Mouse (Mus musculus) testis, postnatal 14 days (tissue): ENCODE data around the gene Tenm2.

Experiments
- DNase-seq: peaks from one replicate; pipeline ENCODE4 v3.0.0; 2021; ENCODE audit warnings: low spot score

The Tenm2 gene

DNA sequence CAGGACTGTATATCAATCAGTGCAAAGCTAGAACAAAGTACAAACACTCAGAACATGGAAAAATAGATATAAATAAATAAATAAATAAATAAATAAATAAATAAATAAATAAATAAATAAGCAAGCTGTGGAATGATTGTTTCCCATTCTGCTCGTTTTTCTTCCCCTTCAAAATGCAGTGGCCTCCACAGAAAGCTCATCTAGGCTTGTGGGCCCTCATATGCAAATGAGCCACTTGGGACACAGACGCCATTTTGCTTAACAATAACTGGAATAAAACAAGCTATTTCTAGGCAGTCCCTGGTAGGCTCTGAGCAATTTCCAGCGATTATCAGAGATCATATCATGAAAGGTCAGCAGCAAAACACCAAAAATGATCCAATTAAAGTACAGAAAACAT, 672.9 kb downstream of the Tenm2 start:
- no peak for DNase-seq

DNA sequence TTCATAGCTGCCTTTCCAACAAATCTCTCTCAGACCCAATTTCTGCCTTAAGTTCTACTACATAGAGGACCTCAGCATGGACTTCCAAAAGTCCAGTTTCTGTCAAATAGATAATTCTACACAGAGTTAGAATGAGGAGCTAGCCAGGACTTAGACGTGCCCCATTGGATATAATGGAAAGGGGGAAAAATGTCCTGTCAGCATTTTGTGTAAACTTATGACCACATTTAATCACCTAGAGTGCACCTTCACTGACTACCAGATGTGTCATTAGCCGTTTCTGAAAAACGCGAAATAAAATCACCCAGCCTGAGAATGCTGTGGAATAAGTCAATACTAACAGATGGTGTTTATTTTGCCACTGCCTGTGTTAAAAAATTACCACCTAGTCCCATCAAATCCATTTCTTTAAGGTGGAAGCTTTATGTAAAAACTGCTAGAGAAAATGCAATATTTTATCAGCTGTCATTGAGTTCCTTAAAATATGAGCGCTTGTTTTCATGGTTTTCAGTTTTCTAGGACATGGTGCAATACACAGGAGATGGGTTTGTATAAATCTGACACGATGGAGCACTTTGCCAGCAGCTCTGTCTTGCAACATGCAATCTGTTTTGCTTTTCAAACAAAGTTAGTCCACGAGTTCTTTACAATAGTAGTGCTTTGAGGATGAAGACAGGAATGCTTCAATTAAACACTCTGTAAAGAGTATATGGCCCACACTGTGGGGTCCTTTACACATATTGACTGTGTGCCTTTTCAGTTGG, 674.8 kb downstream of the Tenm2 start:
- no peak for DNase-seq

DNA sequence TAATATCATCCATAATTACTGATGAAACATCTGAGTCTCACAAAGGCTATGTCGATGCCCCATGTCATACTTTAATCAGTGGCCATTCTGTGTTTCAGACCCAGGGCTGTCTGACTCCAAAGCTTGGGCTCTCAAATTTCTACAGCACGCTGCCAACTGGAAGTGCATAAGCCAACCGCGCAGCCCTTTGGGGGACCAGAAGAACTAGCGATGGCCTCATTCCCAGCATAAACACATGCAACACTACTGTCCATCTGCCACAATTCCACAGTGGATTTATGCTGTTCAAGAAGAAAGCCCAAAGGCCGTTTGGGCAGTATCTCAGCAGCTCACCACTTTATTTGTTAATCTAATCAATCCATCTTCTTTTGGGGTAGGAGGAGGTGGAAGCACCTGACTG, 678.4 kb downstream of the Tenm2 start:
- DNase-seq = no peak

DNA sequence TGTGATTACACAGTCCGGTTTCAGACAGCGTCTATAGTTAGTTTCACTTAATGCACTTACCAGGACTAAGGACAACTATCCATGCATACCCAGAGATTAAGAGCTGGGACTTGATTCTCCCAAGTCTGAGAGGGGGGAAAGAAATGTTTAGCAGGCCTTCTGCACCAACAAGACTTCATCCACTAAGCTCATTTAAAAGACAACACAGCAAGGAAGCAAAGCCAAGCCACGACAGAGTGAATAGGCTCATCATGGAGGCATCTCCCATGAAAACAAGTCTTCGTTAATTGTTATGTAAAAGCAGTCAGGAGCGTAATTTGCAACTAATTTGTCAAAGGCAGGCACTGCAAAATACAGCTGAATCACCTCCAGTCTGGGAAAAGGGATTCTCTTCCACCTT, 682.5 kb downstream of the Tenm2 start:
- no peak for DNase-seq

DNA sequence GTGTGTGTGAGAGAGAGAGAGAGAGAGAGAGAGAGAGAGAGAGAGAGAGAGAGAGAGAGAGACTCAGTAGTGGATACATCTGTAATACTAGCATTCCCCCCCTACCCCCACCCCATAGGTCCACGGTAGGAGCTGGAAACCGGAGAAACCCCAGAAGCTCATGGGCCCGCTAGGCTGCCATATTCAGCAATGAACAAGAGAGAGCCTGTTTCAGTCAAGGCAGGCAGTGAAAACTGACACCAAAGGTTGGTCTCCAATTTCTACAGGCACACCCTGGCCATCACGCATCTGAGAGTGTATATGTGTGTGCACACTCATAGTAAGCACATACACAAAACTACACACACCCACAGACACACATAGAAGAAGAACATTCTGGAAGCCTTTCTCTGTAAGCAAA, 685.1 kb downstream of the Tenm2 start:
- DNase-seq = no peak

DNA sequence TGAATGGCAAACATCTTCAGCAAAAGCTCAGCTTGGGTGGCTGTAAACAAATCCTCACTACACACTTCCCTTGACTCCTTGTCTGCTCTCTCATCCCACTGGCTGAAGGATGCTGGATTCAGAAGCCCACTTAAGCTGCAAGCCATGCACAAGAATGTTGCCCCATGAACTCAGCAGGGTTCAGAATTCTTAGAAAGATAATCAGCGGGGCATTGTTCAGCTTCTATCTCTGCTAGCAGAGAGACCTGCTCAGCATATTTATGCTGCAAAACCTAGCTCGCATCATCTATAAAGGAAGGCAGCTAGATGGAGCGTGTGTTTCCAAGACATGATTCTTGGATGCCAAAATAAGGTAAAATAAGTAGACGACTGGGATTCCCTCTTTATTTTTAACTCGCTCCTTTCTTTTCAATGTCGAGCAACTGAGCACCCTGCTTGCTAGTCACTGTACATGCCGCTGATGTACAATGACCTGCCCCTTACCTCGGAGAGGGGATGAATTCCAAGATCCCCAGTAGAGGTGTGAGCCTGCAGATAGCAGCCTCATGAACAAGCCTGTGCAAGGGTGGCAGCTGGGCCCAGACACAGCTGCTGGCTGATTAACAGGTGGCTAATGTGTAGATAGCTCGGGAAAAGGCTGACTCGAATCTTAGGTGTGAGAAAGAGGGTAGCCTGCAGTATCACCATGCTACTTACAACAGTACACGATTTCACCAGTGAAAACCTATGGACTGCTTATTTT, 686.2 kb downstream of the Tenm2 start:
- no peak for DNase-seq

DNA sequence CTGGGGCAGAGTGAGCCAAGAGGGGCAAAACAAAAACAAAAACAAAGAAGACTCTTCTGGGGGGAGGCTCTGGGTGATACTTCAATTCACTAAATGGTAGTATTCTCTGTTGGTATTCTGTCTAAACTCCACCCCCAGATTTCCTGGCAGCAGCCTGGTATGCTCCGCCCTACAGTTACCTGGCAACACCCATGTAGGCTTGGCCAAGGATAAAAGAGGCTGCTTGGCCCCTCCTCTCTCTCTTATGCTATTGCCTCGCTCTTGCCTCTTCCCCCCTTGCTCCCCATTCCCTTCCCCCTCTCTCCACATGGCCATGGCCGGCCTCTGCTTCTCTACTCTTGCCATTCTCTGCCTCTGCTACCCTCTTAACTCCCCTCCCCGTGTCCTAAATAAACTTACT, 687.6 kb downstream of the Tenm2 start:
- DNase-seq = no peak

DNA sequence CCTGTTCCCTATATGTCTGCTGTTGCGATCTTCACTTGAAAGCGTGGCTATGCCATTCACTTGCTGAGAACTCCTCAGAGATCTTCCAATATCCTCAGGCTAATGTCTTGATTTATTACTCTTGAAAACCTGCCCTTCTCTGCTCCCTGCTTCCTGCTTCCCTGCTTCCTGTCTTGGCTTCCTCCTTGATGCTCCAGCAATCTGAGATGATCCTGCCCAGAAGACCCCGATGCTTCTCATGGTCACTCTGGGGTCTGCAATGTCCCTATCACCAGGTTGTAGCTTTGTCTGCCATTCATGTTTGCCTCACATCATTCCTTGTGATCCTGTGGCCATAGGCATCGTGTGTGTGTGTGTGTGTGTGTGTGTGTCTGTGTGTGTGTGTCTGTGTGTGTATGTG, 697.6 kb downstream of the Tenm2 start:
- no peak for DNase-seq

DNA sequence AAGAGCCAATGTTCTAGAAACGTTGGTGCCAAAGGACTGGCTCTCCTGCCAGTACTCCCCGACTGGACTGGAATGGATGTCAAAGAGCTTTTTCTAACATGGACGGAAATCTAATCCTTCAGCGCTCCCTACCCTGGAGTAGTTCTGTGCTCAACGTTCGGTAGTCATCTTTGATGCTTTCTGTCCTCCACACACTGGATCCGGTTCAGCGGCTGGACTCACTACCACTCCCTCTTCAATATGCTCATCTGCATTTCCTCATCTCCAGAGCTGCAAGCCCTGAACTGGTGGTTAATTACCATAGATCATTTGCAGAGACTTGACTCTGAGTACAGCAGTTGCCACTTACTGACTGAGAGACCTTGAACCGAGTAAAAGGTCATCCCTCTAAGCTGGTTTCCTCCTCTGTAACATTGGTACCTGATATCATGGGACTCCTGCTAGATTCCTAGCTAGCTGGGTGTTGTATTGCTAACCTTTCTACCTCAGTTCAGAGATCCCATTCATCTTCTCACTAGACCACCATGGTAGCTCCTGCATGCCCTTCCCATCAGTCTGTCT, 698.1 kb downstream of the Tenm2 start:
- DNase-seq = no peak

DNA sequence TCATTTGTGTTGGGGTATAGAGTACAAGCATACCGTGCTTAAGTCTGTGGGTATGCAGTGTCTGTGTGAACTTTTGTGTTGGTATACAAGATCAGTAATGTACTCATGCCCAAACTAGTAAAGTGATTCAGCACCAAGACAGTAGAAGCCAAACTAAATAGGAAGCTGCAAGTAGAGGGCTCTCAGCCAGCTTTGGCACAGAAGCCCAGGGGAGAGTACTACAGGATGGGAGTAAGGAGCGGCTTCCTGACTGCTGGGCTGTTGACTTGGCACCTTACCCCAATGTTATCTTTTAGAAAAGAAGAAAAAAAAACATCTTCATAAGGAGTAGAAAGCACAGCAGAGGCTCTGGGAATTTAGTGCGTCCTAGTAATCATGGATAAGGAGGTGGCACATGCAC, 700.2 kb downstream of the Tenm2 start:
- DNase-seq = no peak

DNA sequence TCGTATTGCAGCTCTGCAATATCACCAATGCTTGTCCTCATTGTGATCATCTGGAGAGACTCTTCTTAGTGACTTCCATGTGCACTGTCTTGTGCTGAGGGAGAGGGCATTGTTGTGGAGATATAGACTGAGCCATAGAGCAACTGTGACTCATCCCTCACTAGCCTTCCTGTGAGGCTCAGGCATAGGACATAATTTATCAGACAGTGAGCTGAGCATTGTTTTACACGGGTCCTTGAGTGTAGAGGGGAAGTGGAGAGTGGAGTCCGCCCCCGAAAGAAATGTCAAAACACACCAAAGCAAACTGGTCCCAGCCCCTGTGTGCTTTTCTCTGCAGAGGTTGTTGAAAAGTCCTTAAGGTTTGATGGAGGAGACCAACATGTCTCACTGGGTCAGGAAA, 704.1 kb downstream of the Tenm2 start:
- DNase-seq = no peak

DNA sequence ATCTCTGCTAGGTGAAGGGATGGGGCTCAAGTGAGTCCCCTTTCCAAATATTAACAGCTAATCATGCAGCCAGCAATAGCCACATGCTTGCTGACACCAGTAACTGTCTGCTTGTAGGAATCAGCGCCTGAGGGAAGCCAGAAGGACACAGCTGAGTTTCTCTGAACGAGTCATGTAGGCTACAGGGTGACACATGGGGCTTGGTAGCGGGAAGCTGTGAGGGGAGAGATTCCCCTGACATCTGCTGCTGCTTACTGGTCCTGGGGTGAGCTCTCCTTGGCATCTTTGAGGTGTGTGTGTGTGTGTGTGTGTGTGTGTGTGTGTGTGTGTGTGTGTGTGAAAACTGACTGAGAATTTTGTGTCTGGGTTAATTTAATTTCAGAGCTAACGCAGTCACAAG, 708.3 kb downstream of the Tenm2 start:
- DNase-seq = no peak

DNA sequence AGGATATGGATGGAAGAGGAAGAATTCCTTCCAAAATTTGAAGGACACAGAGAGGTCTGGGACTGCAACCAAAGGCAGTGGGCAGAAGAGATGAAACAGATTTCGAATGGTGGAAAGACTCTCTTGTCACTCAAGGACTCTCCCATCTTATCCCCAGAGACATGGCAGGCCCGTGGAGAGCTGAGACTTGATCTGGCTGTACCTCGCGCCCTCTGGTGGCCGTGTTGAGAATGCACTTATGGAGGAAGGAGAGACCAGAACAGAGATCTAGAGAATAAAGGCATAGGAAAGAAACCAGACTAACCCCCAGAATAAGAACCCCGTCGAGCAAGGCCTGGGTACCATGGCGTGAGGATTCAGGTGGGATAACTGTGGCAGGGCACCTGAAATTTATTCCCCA, 709.4 kb downstream of the Tenm2 start:
- peak; percentile 77 for DNase-seq

DNA sequence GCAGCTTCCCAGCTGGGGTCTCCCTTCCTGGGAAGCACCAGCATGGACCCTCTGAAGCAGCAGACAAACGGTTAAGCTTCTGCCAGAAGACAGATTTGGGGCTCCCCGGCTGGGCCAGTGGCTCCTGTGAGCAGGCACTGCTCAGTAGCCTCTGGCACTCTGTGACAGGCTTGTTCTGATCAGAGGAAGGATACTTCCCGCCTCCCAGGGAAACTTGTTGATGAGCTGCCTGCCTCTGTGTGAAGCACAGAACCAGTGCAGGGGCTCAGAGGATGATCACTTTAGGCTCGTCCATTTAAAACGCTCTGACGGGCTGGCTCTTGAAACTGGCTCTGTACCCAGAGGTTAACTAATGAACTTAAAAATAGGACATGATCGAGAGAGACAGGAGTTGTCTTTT, 723.3 kb downstream of the Tenm2 start:
- no peak for DNase-seq

DNA sequence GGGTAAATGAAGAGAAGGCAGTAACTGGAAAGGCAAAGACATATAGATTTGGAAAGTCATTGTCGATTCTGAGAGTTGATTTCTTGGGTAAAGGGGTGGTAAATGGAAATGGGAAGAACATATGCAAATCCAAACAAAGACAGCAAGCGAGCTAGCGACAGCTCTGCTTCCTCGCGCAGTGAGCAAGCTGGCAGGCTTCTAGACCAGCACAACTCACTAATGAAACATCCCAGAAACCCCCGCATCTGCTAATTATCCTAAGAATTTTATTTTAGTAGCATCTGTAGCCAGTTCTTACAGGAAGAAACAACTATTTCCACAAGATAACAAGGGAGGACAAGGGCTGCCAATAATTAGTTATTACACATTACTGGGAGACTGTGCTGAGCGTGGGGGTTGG, 727.5 kb downstream of the Tenm2 start:
- no peak for DNase-seq

DNA sequence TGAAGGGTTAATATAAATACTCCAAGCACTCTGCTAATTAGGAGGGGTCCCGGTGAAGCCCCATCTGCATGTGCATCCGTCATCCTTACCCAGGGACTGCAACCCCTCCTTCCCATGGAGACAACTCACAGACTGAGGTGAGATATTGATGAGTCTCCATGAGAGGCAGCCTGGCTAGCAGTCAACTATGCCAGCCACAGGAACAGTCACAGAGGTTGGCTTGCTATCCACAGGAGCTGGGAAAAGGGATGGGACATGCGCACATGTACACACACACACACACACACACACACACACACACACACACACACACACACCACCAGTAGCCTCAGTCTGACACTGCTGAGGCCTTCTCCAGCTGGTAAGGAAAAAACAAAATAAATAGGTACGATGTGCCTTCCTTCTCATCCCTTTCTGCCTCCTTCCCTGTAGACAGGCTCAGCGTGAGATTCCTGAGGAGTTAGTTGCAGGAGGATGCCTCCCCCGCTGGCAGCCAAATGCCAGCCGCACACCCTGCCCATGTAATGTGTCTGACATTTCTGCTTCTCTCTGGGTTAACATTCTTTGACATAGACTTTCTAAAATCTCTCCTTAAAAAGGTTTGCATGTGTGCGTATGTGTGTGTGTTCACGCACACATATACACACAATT, 740.7 kb downstream of the Tenm2 start:
- no peak for DNase-seq

DNA sequence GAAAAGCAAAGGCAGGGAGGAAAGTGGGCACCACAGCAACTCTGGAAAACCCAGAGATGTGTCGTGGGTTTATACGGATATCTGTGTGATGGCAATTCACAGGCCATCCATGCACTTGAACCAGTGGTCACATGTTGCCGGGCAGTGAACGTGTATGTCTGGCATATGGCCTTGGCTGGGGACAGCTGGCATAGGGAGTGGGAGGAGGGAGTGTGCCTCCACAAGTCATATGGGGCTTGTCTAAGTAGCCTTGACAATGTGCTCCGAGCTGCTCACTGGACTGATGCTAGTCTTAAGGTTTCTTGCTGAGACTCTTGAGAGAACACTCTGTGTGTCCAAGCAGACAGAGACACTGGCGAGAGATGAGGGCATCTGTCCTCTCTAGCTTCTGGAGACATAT, 743.5 kb downstream of the Tenm2 start:
- DNase-seq = no peak

DNA sequence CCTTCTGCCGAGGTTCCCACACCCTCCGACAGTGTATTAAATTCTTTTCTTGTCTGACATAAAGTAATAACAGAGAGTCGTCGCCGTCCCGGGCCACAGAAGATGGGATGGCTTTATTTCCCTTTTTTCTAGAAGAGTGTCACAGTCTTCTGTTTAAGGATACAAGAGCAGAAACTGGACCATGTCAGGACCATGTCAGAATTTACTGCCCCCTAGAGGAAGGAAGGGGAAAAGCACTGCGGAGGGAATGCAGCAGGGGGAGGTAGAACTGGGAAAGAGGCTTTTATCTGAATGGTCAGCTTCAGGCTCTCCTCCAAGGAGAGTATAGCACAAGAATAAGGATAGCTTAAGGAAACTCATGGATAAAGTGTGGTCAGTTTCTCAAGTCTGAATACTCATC, 745.7 kb downstream of the Tenm2 start:
- DNase-seq = no peak

DNA sequence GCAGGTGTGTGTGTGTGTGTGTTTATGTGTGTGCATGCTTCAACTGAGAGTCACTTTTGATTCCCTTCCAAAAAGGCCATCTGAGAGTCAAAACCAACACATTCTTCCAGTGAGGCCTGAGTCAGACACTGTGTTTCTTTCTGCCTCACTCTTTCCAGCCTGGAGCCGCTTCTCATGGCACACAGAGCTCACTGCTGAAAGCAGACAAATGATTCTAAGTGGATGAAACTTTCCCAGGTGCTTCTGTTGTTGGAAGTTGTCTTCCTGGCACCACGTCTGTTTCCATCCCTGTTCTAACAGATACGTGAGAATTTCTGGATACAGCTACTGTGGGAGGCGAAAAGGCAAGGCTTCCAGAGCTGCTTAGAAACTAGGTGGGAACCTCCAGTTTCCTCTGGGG, 747.1 kb downstream of the Tenm2 start:
- DNase-seq = no peak

DNA sequence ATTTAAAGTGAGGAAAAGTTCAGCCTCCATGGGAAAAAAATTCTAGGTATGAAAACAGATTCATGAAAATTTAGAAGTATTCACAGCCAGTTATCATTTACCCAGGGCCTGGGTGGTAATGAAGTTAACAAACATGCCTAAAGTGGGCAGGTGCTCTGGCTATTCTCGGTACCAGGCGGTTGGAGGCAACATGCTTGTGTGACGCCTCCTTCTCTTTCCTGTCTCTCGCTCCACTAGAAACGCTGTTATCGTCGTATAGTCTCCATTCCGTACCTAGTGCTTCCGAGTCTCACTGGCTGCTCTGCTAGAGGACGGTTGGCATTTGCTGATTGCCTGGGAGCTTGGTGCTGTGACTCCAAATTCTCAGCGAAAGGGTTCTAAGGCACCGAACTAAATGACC, 749.7 kb downstream of the Tenm2 start:
- no peak for DNase-seq

DNA sequence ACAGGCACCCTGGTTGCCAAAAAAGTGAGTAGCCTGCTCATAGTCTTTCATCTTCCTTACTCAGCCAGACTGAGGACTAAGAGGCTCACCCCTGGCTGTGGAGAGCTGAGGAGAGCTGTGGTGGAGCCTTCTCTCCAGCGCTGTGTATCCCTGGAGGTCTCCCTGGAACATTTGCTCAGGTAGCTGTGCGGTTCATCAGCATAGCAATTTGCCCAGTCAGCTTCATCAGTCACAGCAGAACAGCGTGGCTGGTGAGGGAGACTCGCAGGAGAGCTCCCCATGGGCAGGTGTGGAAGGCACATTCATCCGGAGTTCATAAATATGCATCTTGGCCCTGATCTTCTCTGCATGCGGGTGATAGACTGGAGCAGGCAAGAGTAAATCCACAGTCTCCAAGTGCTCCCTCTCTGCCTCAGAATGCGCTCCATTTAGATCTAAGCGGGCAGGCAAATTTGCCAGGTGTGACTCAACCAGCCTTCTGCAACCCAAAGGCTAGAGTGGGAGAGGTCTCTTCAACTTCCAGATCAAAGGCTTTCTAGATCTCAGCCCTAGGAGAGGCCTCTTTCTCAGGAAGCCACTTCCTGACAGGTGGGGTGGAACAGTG, 751.2 kb downstream of the Tenm2 start:
- no peak for DNase-seq

DNA sequence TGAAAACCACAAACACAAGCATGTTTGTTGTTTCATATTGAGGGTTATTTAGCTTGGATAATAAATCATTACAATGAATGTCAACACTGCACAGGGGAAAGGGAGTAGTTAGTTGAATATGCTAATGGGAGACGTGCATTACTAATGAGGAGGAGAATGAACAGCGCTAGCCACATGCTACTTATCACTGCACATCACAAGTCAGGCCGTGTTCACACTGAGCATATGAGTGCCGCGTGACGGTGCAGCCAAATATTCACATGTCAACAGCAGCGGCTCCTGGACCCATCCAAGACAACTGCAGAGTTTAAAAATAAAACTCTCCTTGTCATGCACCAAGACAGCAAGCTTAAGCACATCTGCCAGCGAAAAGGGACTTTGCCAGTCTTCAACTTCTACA, 753.6 kb downstream of the Tenm2 start:
- no peak for DNase-seq

DNA sequence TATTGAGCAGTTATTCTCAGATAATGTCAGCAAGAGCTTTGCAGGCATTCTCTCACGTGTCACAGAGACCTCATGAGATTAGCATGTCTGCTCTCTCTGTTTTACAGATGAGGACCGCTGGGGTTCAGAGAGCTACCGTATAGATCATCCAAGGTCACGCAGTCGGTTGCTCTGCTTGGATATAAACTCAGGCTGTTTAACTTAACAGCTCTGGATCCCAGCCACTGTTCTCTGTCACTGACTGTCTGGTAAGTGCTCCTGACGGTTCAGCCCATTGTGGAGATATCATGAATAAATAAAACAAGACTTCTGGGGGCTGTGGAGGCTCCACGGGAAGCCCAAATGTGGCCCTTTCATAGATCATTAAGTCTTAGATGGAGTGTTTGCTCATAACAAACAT, 754.2 kb downstream of the Tenm2 start:
- no peak for DNase-seq
